8 mouse cellular contexts compared by ENCODE assay signal in genomic region chr1:38626739-38627661, GRCm38 (mm10). TPM values are rescaled to one million over a fixed set of nuclear protein-coding genes. Genes with fewer than 3 reads are reported as not detected.
DNase-seq lines count a peak whose midpoint lies in the region; ATAC-seq and TF ChIP-seq lines count a peak whose summit lies in the region.

No protein-coding gene starts in this region.

- ATAC-seq in CD4-positive, CD25-positive, alpha-beta regulatory T cell, adult 4 months = peak; percentile 51

- peak overlapping the region; percentile 37 for H3K4me3 ChIP-seq in bone marrow macrophage, adult 2 months (ENCODE audit: insufficient read depth, low read length)
- peak overlapping the region; percentile 88 for H3K4me3 ChIP-seq in forebrain, embryonic 10.5 days

- H3K27me3 ChIP-seq in forebrain, embryonic 10.5 days (ENCODE audit: poor library complexity, severe bottlenecking) = peaks cover 59% of the 10 kb centered on the region

- no peaks in the 10 kb centered on the region for H3K4me1 ChIP-seq in bone marrow macrophage, adult 2 months (ENCODE audit: control insufficient read depth, insufficient read depth, low read length)
- peaks cover 54% of the 10 kb centered on the region for H3K4me1 ChIP-seq in forebrain, embryonic 10.5 days

- H3K9me3 ChIP-seq in forebrain, embryonic 10.5 days = no peaks in the 10 kb centered on the region

- H3K36me3 ChIP-seq in forebrain, embryonic 10.5 days (replicated peaks) = 0 out of 2 replicates have a peak, but pooled peaks cover 3% of the 10 kb centered on the region

- DNase-seq in forebrain, embryonic 10.5 days (ENCODE audit: extremely low spot score, low spot score) = peak; percentile 65
- DNase-seq in heart, postnatal 10 days = peak; percentile 52 to 58
- DNase-seq in layer of hippocampus, adult 9-11 months = peak; percentile 31
- DNase-seq in lung, postnatal 10 days = peak; percentile 64
- DNase-seq in retina, adult 2 months (ENCODE audit: low read depth, low spot score) = peak; percentile 11
- DNase-seq in urinary bladder, postnatal 14 days (ENCODE audit: low spot score) = peak; percentile 55

- no peak overlapping the region for H3K27ac ChIP-seq in bone marrow macrophage, adult 2 months (ENCODE audit: insufficient read depth, low read depth, low read length)
- H3K27ac ChIP-seq in forebrain, embryonic 10.5 days = peak overlapping the region; percentile 98

- no peak for TF ChIP-seq POLR2A in bone marrow macrophage, adult 2 months (IDR thresholded peaks at IDR 0.05; ENCODE audit: borderline replicate concordance, low read depth, low read length)

- intact Hi-C loops in heart, postnatal 10 days (cut with DNase I) = loop anchor here (5.0 kb wide), 1 partner anchor 235 kb away; no protein-coding TSS in a partner anchor

- no peak for TF ChIP-seq CTCF in bone marrow macrophage, adult 2 months (IDR thresholded peaks at IDR 0.05; ENCODE audit: low read depth, low read length)

- 2% methylated on average over 97 of the region's 133 CpGs for WGBS in forebrain, embryonic 10.5 days

RNA-seq across cellular contexts. Expression of gene Aff3, which starts 37.8 kb away (rescaled TPM):
- polyA plus RNA-seq in CD4-positive, CD25-positive, alpha-beta regulatory T cell, adult 4 months (2017; shearing (Covaris generic)) = 10 to 100 TPM; 11.9 to 15.1 TPM
- polyA plus RNA-seq in bone marrow macrophage, adult 2 months (2012; ENCODE audit: insufficient read depth, insufficient read length, missing spikeins) = not detected in 2 replicates
- 3.4 and 3.5 TPM in 2 replicates for polyA plus RNA-seq in forebrain, embryonic 10.5 days (2016; fragmentation: Nextera tagmentation; extraction: Ambion mirVana)
- total RNA-seq in heart, postnatal 10 days (2021) = 1 to 10 TPM; 5.2 to 6.9 TPM

Comparison
In these comparisons a context has a peak if more than half of its experiments do, and no peak if none do; other contexts are left out.
1. DNase-seq: peak in every context shown above with its lines; median percentile 65 in forebrain, embryonic 10.5 days; 64 in lung, postnatal 10 days; 55 in heart, postnatal 10 days; 55 in urinary bladder, postnatal 14 days; 31 in layer of hippocampus, adult 9-11 months; 11 in retina, adult 2 months.